Mouse (Mus musculus) G1E (cell line): ENCODE data around the gene Cfap299.

Experiments used
- CTCF ChIP-seq: IDR thresholded peaks from 2 replicates; pipeline ENCODE4 v1.5.1; 2012; ENCODE audit warnings: low read depth, low read length, inconsistent platforms, mixed read lengths
- GATA1 ChIP-seq: IDR thresholded peaks from 2 replicates; pipeline ENCODE4 v1.6.1; 2012; ENCODE audit warnings: borderline replicate concordance, low read length, inconsistent platforms, mixed read lengths
- POLR2AphosphoS5 ChIP-seq: IDR thresholded peaks from 2 replicates; pipeline ENCODE4 v1.6.1; 2012; ENCODE audit warnings: low read depth, low read length, inconsistent platforms; ENCODE audit not compliant: insufficient replicate concordance
- TAL1 ChIP-seq: conservative IDR thresholded peaks from 2 replicates; pipeline ENCODE4 v1.6.1; 2012; ENCODE audit warnings: low read depth, low read length, inconsistent platforms, mixed read lengths

GRCm38 (mm10) chr5:98566461-98567193 lies 237.5 kb downstream of the Cfap299 start:
- TF ChIP-seq CTCF (no peak), POLR2AphosphoS5 (no peak), GATA1 (no peak), TAL1 (no peak)
